Mouse (Mus musculus) heart, postnatal 0 days (tissue): Measurements from ENCODE around the gene Sat2.

Experiments used
- CTCF ChIP-seq: IDR thresholded peaks from 2 replicates; pipeline ENCODE4 v1.5.1; 2016; ENCODE audit warnings: antibody characterized with exemption, control low read depth, low read depth
- EP300 ChIP-seq: IDR thresholded peaks from 2 replicates; pipeline ENCODE4 v1.6.1; 2016; ENCODE audit warnings: antibody characterized with exemption, low read depth

GRCm38 (mm10) chr11:69664841-69665240 is 43.0 kb downstream of the Sat2 start:
- TF ChIP-seq CTCF: no peak
- no peak for TF ChIP-seq EP300
